Mouse (Mus musculus) fibroblast of lung, adult 2 months (primary cell): ENCODE data around the gene Prdx1.
"Not testable (repeated sequence)": the region's sequence is repeated elsewhere in the genome, so short reads cannot be mapped to it uniquely, and the experiment has no call there.

ENCODE experiments used
- DNase-seq: peaks from one replicate; pipeline ENCODE4 v3.0.0-alpha.2; 2011; ENCODE audit warnings: low read depth

Gene Prdx1

GRCm38 (mm10) chr4:116685402-116686061 is at the start of gene Prdx1:
TSS of gene Prdx1 (plus strand) at chr4:116685544.
- peak; percentile 75 for DNase-seq

DNA sequence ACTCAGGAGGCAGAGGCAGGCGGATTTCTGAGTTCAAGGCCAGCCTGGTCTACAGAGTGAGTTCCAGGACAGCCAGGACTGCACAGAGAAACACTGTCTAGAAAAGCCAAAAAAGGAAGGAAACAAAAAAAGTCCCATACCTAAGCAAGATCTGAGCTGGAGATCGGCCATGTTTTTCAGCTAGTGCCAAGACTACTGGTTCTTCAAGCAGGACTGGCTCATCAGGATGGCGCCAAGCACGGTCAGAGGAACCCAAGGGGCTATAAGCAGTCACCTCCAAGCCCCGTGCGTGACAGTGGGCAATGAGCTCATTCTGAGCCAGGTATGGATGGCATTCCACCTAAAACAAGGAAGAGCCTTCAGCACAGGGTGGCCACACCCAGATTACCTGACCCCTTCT is 46.5 kb upstream of the Prdx1 start:
- no peak for DNase-seq

- no peak for DNase-seq
These were observed 43.3 kb upstream of the Prdx1 start for GRCm38 (mm10) chr4:116642071-116642470.

GRCm38 (mm10) chr4:116644326-116644725 is 41.0 kb upstream of the Prdx1 start:
- peak; percentile 38 for DNase-seq

- DNase-seq = no peak
These were observed 39.7 kb upstream of the Prdx1 start for GRCm38 (mm10) chr4:116645624-116646023.

GRCm38 (mm10) chr4:116649411-116649810 is 35.9 kb upstream of the Prdx1 start:
- DNase-seq = no peak

GRCm38 (mm10) chr4:116650365-116650764 is 35.0 kb upstream of the Prdx1 start:
- DNase-seq = no peak

DNA sequence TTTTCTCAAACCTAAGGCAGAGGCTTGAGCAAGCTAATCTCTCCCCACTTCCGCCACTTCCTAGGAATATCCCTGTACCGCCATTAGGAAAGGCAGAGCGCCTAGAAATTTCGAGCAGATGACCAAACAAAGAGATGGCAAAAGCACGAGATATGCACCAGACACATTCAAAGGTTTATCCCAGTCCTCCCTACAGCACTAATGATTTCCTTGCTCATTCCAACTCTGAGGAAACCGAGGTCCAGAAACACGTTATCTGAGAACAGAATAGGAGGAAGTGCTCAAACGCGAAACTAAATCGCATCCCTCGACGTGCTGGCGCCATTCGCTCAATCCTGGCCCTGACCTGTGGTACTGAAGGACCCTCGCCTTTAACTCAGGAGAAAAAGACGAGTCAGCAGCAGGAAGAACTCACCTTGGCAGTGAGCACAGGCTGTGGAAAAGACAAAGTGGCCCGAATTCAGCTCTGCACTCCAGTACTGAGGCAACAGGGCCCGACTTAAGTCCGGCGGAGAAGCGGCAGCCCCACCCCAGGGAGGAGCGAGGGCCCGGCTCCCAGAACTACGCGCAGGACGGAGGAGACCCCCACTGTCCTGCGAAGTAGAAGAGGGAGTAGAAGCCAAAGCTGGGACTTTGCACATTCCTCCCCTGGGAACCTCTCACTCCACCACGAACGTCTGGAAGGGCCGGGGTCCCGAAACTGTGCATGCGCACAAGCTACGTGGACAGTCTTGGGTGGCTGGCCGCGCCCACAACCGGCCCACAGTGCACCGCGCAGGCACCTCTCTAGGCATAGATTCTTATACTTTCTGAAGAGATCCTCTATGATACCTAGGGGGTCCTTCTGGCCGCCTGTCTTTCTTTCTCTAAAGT is 34.2 kb upstream of the Prdx1 start, which contains the start of gene Akr1a1:
Gene Akr1a1 (minus strand): TSS at position 757 of the 873 bp plus-strand sequence.
- peak; percentile 80 for DNase-seq

DNA sequence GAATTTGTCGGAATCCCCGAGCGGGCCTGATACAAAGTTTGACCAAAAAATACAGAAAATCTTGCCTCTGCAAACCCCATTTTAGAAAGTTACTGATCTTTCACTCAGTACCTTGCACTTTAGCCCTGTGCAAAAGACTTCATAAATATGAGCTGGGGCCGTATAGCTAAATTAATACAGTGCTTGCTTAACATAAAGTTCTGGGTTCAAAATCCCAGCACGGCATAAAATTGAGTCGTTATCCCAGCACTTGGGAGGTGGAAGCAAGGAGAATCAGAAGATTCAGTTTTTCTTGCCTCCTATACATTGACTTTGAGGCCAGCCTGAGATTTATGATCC is 33.6 kb upstream of the Prdx1 start:
- no peak for DNase-seq

GRCm38 (mm10) chr4:116653228-116653627 is 32.1 kb upstream of the Prdx1 start:
- DNase-seq = no peak

GRCm38 (mm10) chr4:116655100-116655499 is 30.2 kb upstream of the Prdx1 start:
- DNase-seq = no peak

DNA sequence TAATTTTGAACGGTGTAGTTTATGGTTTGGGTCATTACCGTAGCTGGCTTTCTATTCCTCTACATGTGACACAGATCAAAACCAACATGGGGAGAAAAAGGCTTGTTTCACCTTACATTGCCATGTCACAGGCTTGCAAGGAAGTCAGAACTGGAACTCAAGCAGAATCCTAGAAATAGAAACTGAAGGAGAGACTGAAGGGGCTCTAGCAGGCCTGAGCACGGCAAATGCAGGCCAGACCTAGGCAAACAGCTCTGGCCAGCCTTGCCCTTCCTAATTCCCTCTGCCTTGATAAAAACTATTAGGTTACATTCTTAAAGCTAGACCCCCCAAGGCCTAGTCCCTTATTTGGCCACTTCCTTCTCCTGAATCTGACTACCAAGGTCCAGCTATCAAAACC is 29.7 kb upstream of the Prdx1 start:
- no peak for DNase-seq

- DNase-seq = no peak
These were observed 27.4 kb upstream of the Prdx1 start for GRCm38 (mm10) chr4:116657971-116658370.

DNA sequence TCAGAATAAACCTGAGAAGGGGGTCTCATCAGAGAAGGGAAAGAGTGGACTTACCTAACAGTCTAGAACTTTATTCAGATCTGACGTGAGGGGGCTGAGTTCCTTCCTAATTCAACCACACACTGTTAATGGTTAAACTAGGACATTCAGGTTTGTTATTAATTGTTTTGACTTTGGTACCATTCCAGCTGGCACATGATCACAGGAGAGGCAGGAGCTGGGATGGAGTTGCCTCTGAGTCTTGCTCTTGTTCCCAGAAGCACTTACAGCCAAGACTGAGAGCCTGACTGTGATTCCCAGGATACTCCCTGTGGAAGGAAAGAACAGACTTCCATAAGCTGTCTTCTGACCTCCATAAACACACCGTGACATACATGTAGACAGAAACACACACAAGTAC is 25.9 kb upstream of the Prdx1 start:
- no peak for DNase-seq

DNA sequence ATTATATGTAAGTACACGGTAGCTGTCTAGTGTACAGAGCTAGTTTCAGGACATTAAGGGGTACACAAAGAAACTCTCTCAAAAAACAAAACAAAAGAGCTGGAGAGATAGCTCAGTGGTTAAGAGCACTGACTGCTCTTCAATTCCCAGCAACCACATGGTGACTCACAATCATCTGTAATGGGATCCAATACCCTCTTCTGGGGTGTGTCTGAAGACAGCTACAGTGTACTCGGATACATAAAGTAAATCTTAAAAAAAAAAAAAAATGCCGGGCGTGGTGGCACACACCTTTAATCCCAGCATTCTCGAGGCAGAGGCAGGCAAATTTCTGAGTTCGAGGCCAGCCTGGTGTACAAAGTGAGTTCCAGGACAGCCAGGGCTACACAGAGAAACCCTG is 25.4 kb upstream of the Prdx1 start:
- not testable (repeated sequence) for DNase-seq

DNA sequence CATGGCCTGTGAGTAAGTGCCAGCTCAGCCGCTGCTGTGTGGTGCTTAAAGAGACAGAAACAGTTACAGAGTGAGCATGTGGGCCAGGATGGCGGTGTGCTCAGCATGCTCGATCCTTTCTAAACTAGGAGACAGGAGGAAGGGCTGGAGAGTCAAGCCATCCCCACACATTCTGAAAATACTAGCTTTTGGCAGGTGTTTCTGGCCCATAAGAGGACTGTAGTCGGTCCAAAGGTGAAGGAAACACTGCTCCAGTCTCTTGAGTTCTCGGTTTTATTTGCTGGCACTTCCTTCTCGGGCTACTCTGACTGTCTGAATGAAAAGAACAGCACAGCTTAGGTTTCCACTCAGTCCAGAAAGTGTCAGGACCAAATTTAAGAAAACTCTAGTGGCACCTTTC is 24.5 kb upstream of the Prdx1 start:
- DNase-seq = no peak

- DNase-seq = no peak
These were observed 23.3 kb upstream of the Prdx1 start for GRCm38 (mm10) chr4:116661998-116662397.

- no peak for DNase-seq
These were observed 18.7 kb upstream of the Prdx1 start for GRCm38 (mm10) chr4:116666625-116667024.

DNA sequence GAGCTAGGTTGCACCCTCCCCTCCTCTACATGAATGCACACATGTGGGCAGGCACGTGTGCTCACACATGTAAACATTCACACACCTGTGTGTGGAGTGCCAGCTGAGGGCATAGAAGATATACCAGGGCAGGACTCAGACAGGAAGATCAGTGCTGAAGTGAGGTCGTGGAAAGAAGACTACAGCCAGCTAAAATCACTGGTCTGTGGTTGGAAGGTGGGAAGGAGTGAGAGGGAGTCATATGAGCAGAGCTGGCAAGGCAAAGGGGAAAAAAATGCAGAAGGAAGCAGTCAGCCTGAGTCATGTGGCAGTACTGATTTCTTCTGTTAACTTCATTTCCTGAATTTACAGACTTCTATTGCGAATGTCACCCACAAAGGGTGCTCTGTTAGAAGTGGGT is 17.2 kb upstream of the Prdx1 start:
- DNase-seq = peak; percentile 79

- DNase-seq = no peak
These were observed 16.1 kb upstream of the Prdx1 start for GRCm38 (mm10) chr4:116669291-116669690.

- peak; percentile 60 for DNase-seq
These were observed 12.6 kb upstream of the Prdx1 start for GRCm38 (mm10) chr4:116672785-116673184.

- DNase-seq = not testable (repeated sequence)
These were observed 10.6 kb upstream of the Prdx1 start for GRCm38 (mm10) chr4:116674761-116675160.

GRCm38 (mm10) chr4:116676027-116676426 is 9.3 kb upstream of the Prdx1 start:
- no peak for DNase-seq
